Mouse (Mus musculus) heart, adult 9 months (tissue): ENCODE data around the gene Pex3.
A peak's percentile ranks its signal among the peaks of the same experiment; 100 is the strongest.
"Not testable (repeated sequence)": the region's sequence is repeated elsewhere in the genome, so short reads cannot be mapped to it uniquely, and the experiment has no call there.

ENCODE experiments used
- DNase-seq, 2 experiments: peaks; one replicate each; pipeline ENCODE4 v3.0.0; 2022; ENCODE audit warnings: low spot score in 2 of 2

Pex3 gene

GRCm38 (mm10) chr10:13536706-13537105 is 16.2 kb downstream of the Pex3 start:
- DNase-seq = no peak

GRCm38 (mm10) chr10:13534751-13535150 is 18.2 kb downstream of the Pex3 start:
- DNase-seq = peak; percentile 6 to 57

- no peak for DNase-seq
Measured at GRCm38 (mm10) chr10:13528155-13528554, 24.8 kb downstream of the Pex3 start.

- no peak for DNase-seq
Measured at GRCm38 (mm10) chr10:13521857-13522256, 31.1 kb downstream of the Pex3 start.

GRCm38 (mm10) chr10:13502371-13502770 is 50.6 kb downstream of the Pex3 start:
- DNase-seq = peak; percentile 11 to 34

GRCm38 (mm10) chr10:13501533-13501932 is 51.4 kb downstream of the Pex3 start:
- DNase-seq = not testable (repeated sequence)

GRCm38 (mm10) chr10:13500938-13501496 is 51.9 kb downstream of the Pex3 start:
- peak; percentile 90 to 92 for DNase-seq

GRCm38 (mm10) chr10:13500473-13500872 is 52.5 kb downstream of the Pex3 start:
- peak in 1 of 2 experiments; percentile 10 for DNase-seq

- DNase-seq = no peak
Measured at GRCm38 (mm10) chr10:13499331-13499730, 53.6 kb downstream of the Pex3 start, which contains the start of gene Fuca2. Gene Fuca2, plus strand, starts transcription at chr10:13499540.

- DNase-seq = peak; percentile 41 to 67
Measured at GRCm38 (mm10) chr10:13496315-13496714, 56.6 kb downstream of the Pex3 start.

- DNase-seq = no peak
Measured at GRCm38 (mm10) chr10:13493978-13494686, 58.8 kb downstream of the Pex3 start.

GRCm38 (mm10) chr10:13489671-13490070 is 63.3 kb downstream of the Pex3 start:
- peak in 1 of 2 experiments; percentile 41 for DNase-seq

- no peak for DNase-seq
Measured at GRCm38 (mm10) chr10:13485958-13486357, 67.0 kb downstream of the Pex3 start.

GRCm38 (mm10) chr10:13479341-13479740 is 73.6 kb downstream of the Pex3 start:
- no peak for DNase-seq

GRCm38 (mm10) chr10:13475121-13475520 is 77.8 kb downstream of the Pex3 start:
- no peak for DNase-seq

GRCm38 (mm10) chr10:13474568-13474955 is 78.4 kb downstream of the Pex3 start:
- DNase-seq = no peak
